Mouse (Mus musculus): ENCODE results near the gene Plekho2. TPM values are rescaled to one million over a fixed set of nuclear protein-coding genes. Genes with fewer than 3 reads are reported as not detected.

The Plekho2 gene
- polyA plus RNA-seq, 1 experiment from 2014 or later: 12.4 TPM

DNA sequence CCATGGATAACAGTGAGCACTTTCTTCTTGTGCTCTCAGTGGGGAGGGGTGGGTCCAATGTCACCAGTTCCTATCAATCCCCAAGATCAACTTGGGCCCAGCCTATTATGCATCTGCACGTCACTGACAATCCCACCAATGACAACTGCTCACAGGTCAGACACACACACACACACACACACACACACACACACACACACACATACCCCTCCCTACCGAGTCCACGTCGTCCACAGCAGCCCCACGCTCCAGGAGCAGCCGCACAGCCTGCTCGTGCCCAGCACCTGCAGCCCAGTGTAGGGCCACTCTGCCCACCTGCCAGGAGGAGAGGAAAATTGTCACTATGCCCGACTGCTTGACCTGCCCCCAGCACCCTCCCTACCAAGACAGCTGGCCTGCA, 65.4 kb downstream of the Plekho2 start:
- no peaks in the 10 kb centered on the region for H3K9me3 ChIP-seq
- H3K4me1 ChIP-seq: no peaks in the 10 kb centered on the region
- WGBS: 82% methylated on average over 8 of the region's 8 CpGs
- no peak for ATAC-seq (ENCODE audit: low FRiP score, low read depth)
- no peak overlapping the region for H3K4me3 ChIP-seq
- H3K9ac ChIP-seq: no peak overlapping the region
- H3K36me3 ChIP-seq: no peaks in the 10 kb centered on the region
- H3K4me2 ChIP-seq (replicated peaks): no peak overlapping the region; the same call in 1 of the 2 replicates
- no peak overlapping the region for H3K27ac ChIP-seq
- H3K27me3 ChIP-seq (replicated peaks): no peaks in the 10 kb centered on the region

DNA sequence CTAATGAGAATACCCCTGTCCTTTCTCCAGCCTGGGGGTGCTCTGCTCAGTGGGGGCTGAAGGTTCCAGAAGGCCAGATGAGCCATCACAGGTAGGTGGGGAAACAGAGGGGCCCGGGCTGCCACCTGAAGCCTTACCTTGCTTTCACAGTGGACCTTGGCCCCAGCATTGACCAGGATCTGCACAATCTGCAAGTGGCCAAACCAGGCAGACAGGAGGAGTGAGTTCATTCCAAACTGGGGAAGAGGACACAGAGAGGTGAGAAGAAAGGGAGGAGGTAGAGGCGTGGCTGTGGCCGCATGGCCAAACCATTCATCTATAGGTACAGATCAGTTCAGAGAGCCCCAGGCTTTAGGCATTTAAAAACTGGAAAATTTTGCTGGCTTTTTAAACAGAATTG, 67.3 kb downstream of the Plekho2 start:
- no peaks in the 10 kb centered on the region for H3K36me3 ChIP-seq
- WGBS: 87% methylated on average over 3 of the region's 3 CpGs
- H3K9ac ChIP-seq: no peak overlapping the region
- H3K4me3 ChIP-seq: no peak overlapping the region
- no peak overlapping the region for H3K4me2 ChIP-seq (replicated peaks)
- H3K27ac ChIP-seq: no peak overlapping the region
- no peak for ATAC-seq (ENCODE audit: low FRiP score, low read depth)
- H3K9me3 ChIP-seq: no peaks in the 10 kb centered on the region
- H3K27me3 ChIP-seq (replicated peaks): no peaks in the 10 kb centered on the region
- no peaks in the 10 kb centered on the region for H3K4me1 ChIP-seq

DNA sequence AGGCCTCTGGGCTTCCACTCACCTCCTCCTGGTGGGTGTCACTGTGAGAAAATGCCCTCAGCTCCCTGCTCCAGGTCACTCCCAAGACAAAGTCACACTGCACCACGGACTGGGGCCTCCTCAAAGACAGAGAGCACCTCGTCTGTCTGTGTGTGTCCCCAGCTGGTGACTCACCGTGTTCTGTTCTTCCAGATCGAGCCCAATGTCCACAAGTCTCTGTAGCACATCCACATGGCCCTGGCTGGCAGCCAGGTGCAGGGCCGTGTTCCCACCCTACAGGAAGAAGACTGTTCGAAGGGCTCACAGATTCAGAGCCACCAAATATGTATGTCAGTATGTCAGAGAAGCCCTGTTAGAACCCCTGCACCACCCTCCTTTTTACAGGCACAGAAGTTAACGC, 71.4 kb downstream of the Plekho2 start:
- H3K9me3 ChIP-seq: no peaks in the 10 kb centered on the region
- no peaks in the 10 kb centered on the region for H3K4me1 ChIP-seq
- H3K9ac ChIP-seq: no peak overlapping the region
- H3K4me2 ChIP-seq (replicated peaks): no peak overlapping the region
- no peak overlapping the region for H3K4me3 ChIP-seq
- H3K27ac ChIP-seq: no peak overlapping the region
- no peaks in the 10 kb centered on the region for H3K27me3 ChIP-seq (replicated peaks)
- no peak for ATAC-seq (ENCODE audit: low FRiP score, low read depth)
- 73% methylated on average over 7 of the region's 7 CpGs for whole genome bisulfite sequencing
- H3K36me3 ChIP-seq: no peaks in the 10 kb centered on the region

DNA sequence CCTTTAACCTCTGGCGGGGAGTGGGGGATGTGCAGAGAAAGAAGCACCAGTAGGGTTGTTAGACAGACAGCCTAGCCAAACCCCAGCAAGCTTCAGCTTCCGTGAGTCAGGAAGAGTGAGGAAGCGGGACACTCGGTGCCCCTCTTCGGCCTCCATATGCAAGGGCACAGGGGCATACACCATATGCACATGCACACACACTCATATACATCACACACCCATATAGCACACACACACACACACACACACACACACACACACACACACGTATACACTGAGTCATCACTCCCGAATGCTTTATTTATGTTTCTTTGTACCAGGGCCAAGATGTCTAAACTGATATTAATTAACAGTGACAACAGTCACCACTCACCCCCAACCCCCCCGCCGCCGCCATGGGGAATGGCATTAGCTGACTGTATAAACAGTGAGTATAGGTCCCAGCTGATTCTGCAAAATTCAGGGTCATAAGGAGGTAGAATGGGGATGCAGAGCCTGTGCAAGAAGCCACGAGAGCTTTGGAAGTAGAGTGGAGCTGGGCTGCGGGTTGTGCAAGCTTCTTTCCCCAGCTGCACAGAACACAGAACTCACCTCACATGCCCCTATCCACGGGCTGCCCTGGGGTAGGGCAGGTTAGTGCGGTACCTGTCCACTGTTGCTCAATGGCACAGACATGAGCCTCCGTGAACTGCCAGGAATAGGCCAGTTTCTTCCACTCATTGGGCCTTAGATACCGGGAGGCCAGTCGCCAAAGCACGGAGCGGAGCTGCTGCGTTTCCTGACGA, 76.9 kb downstream of the Plekho2 start:
- Histone ChIP-seq H3K9me3 (no peaks in the 10 kb centered on the region), H3K9ac (no peak overlapping the region), H3K27me3 (replicated peaks) (no peaks in the 10 kb centered on the region), H3K4me3 (no peak overlapping the region), H3K36me3 (no peaks in the 10 kb centered on the region), H3K27ac (no peak overlapping the region), H3K4me1 (no peaks in the 10 kb centered on the region), H3K4me2 (replicated peaks) (no peak overlapping the region)
- 87% methylated on average over 21 of the region's 21 CpGs for WGBS
- no peak for ATAC-seq (ENCODE audit: low FRiP score, low read depth)

Other genes with a start within 250 kb of the Plekho2 start
- gene Pdcd7, start 233.9 kb downstream of the Plekho2 start, polyA plus RNA-seq (2016; fragmentation: Nextera tagmentation; extraction: Ambion mirVana): 14.6 and 15.4 TPM in 2 replicates
- 0.68 and 1.6 TPM in 2 replicates for gene Ubap1l, start 219.0 kb downstream of the Plekho2 start, polyA plus RNA-seq (2016; fragmentation: Nextera tagmentation; extraction: Ambion mirVana)
- gene Kbtbd13, start 188.4 kb downstream of the Plekho2 start, polyA plus RNA-seq (2016; fragmentation: Nextera tagmentation; extraction: Ambion mirVana): 0.81 and 0.86 TPM in 2 replicates
- 6.6 and 8.3 TPM in 2 replicates for gene Rasl12, start 181.5 kb downstream of the Plekho2 start, polyA plus RNA-seq (2016; fragmentation: Nextera tagmentation; extraction: Ambion mirVana)
- not detected in 2 replicates for gene Slc51b, start 157.1 kb downstream of the Plekho2 start, polyA plus RNA-seq (2016; fragmentation: Nextera tagmentation; extraction: Ambion mirVana)
- 23.5 and 24.9 TPM in 2 replicates for gene Mtfmt, start 144.3 kb downstream of the Plekho2 start, polyA plus RNA-seq (2016; fragmentation: Nextera tagmentation; extraction: Ambion mirVana)
- gene Spg21, start 119.1 kb downstream of the Plekho2 start, polyA plus RNA-seq (2016; fragmentation: Nextera tagmentation; extraction: Ambion mirVana): 125 and 129 TPM in 2 replicates
- gene Ankdd1a, start 59.8 kb downstream of the Plekho2 start, polyA plus RNA-seq (2016; fragmentation: Nextera tagmentation; extraction: Ambion mirVana): 0.38 TPM in 1 of 2 replicates, not detected in the other
- 14.7 and 15.8 TPM in 2 replicates for gene Pif1, start 7.1 kb upstream of the Plekho2 start, polyA plus RNA-seq (2016; fragmentation: Nextera tagmentation; extraction: Ambion mirVana)
- 10.2 and 10.3 TPM in 2 replicates for gene Rbpms2, start 49.6 kb upstream of the Plekho2 start, polyA plus RNA-seq (2016; fragmentation: Nextera tagmentation; extraction: Ambion mirVana)
- gene Oaz2, start 88.0 kb upstream of the Plekho2 start, polyA plus RNA-seq (2016; fragmentation: Nextera tagmentation; extraction: Ambion mirVana): 331 and 337 TPM in 2 replicates
- 12.1 and 12.8 TPM in 2 replicates for gene Zfp609, start 247.5 kb upstream of the Plekho2 start, polyA plus RNA-seq (2016; fragmentation: Nextera tagmentation; extraction: Ambion mirVana)

All from neural tube, embryonic 12.5 days (tissue).